Mouse (Mus musculus): Measurements from ENCODE around the gene Brca1. TPM values are rescaled to one million over a fixed set of nuclear protein-coding genes. Genes with fewer than 3 reads are reported as not detected.
"Not testable (repeated sequence)": the region's sequence is repeated elsewhere in the genome, so short reads cannot be mapped to it uniquely, and the experiment has no call there.

The Brca1 gene
- polyA plus RNA-seq, 1 experiment from 2014 or later = 6.6 TPM

GRCm38 (mm10) chr11:101460321-101460720 lies 91.4 kb downstream of the Brca1 start:
- Histone ChIP-seq H3K4me3 (no peak overlapping the region), H3K9me3 (replicated peaks) (no peaks in the 10 kb centered on the region), H3K27ac (no peak overlapping the region), H3K27me3 (no peaks in the 10 kb centered on the region), H3K9ac (no peak overlapping the region), H3K4me1 (replicated peaks) (peaks cover 29% of the 10 kb centered on the region), H3K4me2 (no peak overlapping the region), H3K36me3 (peaks cover 60% of the 10 kb centered on the region)
- no peak for ATAC-seq (replicated peaks; ENCODE audit: insufficient number of reproducible peaks, insufficient read depth, low FRiP score, low read depth)
- 79% methylated on average over 15 of the region's 15 CpGs for WGBS

- Histone ChIP-seq H3K9me3 (replicated peaks) (no peaks in the 10 kb centered on the region), H3K9ac (no peak overlapping the region), H3K27me3 (no peaks in the 10 kb centered on the region), H3K4me3 (no peak overlapping the region), H3K36me3 (peaks cover 60% of the 10 kb centered on the region), H3K4me2 (no peak overlapping the region), H3K27ac (no peak overlapping the region), H3K4me1 (replicated peaks) (peaks cover 26% of the 10 kb centered on the region)
- 43% methylated on average over 5 of the region's 6 CpGs for WGBS
- no peak for ATAC-seq (replicated peaks; ENCODE audit: insufficient number of reproducible peaks, insufficient read depth, low FRiP score, low read depth)
Observed at GRCm38 (mm10) chr11:101459716-101460115, 92.0 kb downstream of the Brca1 start.

GRCm38 (mm10) chr11:101458217-101458616 lies 93.5 kb downstream of the Brca1 start:
- no peaks in the 10 kb centered on the region for H3K27me3 ChIP-seq
- no peaks in the 10 kb centered on the region for H3K9me3 ChIP-seq (replicated peaks)
- H3K4me1 ChIP-seq (replicated peaks) = peaks cover 12% of the 10 kb centered on the region
- H3K4me3 ChIP-seq = no peak overlapping the region
- no peak overlapping the region for H3K9ac ChIP-seq
- peaks cover 60% of the 10 kb centered on the region for H3K36me3 ChIP-seq
- no peak for ATAC-seq (replicated peaks; ENCODE audit: insufficient number of reproducible peaks, insufficient read depth, low FRiP score, low read depth)
- no peak overlapping the region for H3K4me2 ChIP-seq
- H3K27ac ChIP-seq = no peak overlapping the region
- WGBS = 84% methylated on average over 12 of the region's 12 CpGs

GRCm38 (mm10) chr11:101457631-101458030 lies 94.1 kb downstream of the Brca1 start:
- Histone ChIP-seq H3K9me3 (replicated peaks) (no peaks in the 10 kb centered on the region), H3K36me3 (peaks cover 59% of the 10 kb centered on the region), H3K4me3 (no peak overlapping the region), H3K27me3 (no peaks in the 10 kb centered on the region), H3K4me1 (replicated peaks) (peaks cover 6% of the 10 kb centered on the region), H3K4me2 (no peak overlapping the region), H3K27ac (no peak overlapping the region), H3K9ac (no peak overlapping the region)
- WGBS = 86% methylated on average over 9 of the region's 9 CpGs
- no peak for ATAC-seq (replicated peaks; ENCODE audit: insufficient number of reproducible peaks, insufficient read depth, low FRiP score, low read depth)

- Histone ChIP-seq H3K27ac (no peak overlapping the region), H3K4me1 (replicated peaks) (peaks cover 3% of the 10 kb centered on the region; the same call in 1 of the 2 replicates), H3K4me3 (no peak overlapping the region), H3K4me2 (no peak overlapping the region), H3K9ac (no peak overlapping the region), H3K27me3 (no peaks in the 10 kb centered on the region), H3K9me3 (replicated peaks) (no peaks in the 10 kb centered on the region), H3K36me3 (peaks cover 40% of the 10 kb centered on the region)
- WGBS = 88% methylated on average over 7 of the region's 7 CpGs
- ATAC-seq (replicated peaks; ENCODE audit: insufficient number of reproducible peaks, insufficient read depth, low FRiP score, low read depth) = no peak
Observed at GRCm38 (mm10) chr11:101455627-101456026, 96.1 kb downstream of the Brca1 start.

- Histone ChIP-seq H3K27me3 (no peaks in the 10 kb centered on the region), H3K4me1 (replicated peaks) (peaks cover 4% of the 10 kb centered on the region; the same call in 1 of the 2 replicates), H3K36me3 (peaks cover 31% of the 10 kb centered on the region), H3K9ac (no peak overlapping the region), H3K9me3 (replicated peaks) (no peaks in the 10 kb centered on the region), H3K4me3 (no peak overlapping the region), H3K4me2 (no peak overlapping the region), H3K27ac (no peak overlapping the region)
- WGBS = 74% methylated on average over 6 of the region's 6 CpGs
- ATAC-seq (replicated peaks; ENCODE audit: insufficient number of reproducible peaks, insufficient read depth, low FRiP score, low read depth) = no peak
Observed at GRCm38 (mm10) chr11:101454702-101455101, 97.1 kb downstream of the Brca1 start.

- ATAC-seq (replicated peaks; ENCODE audit: insufficient number of reproducible peaks, insufficient read depth, low FRiP score, low read depth) = no peak
- no peaks in the 10 kb centered on the region for H3K27me3 ChIP-seq
- peaks cover 7% of the 10 kb centered on the region; the same call in 1 of the 2 replicates for H3K36me3 ChIP-seq
- no peak overlapping the region for H3K27ac ChIP-seq
- no peaks in the 10 kb centered on the region for H3K9me3 ChIP-seq (replicated peaks)
- no peak overlapping the region for H3K4me3 ChIP-seq
- H3K9ac ChIP-seq = no peak overlapping the region
- H3K4me1 ChIP-seq (replicated peaks) = peaks cover 14% of the 10 kb centered on the region
- H3K4me2 ChIP-seq = no peak overlapping the region
- 56% methylated on average over 10 of the region's 10 CpGs for WGBS
Observed at GRCm38 (mm10) chr11:101452093-101452774, 99.5 kb downstream of the Brca1 start.

- Histone ChIP-seq H3K4me1 (replicated peaks) (peaks cover 14% of the 10 kb centered on the region), H3K4me2 (no peak overlapping the region), H3K9ac (no peak overlapping the region), H3K36me3 (0 out of 2 replicates have a peak, but pooled peaks cover under 1% of the 10 kb centered on the region), H3K27ac (no peak overlapping the region), H3K27me3 (no peaks in the 10 kb centered on the region), H3K4me3 (no peak overlapping the region), H3K9me3 (replicated peaks) (no peaks in the 10 kb centered on the region)
- WGBS = 93% methylated on average over 10 of the region's 10 CpGs
- ATAC-seq (replicated peaks; ENCODE audit: insufficient number of reproducible peaks, insufficient read depth, low FRiP score, low read depth) = no peak
Observed at GRCm38 (mm10) chr11:101451536-101451935, 100.2 kb downstream of the Brca1 start.

GRCm38 (mm10) chr11:101450394-101450793 lies 101.4 kb downstream of the Brca1 start:
- H3K4me3 ChIP-seq = no peak overlapping the region
- no peaks in the 10 kb centered on the region for H3K9me3 ChIP-seq (replicated peaks)
- H3K36me3 ChIP-seq = peaks cover 2% of the 10 kb centered on the region; the same call in 1 of the 2 replicates
- H3K9ac ChIP-seq = no peak overlapping the region
- no peak for ATAC-seq (replicated peaks; ENCODE audit: insufficient number of reproducible peaks, insufficient read depth, low FRiP score, low read depth)
- H3K4me2 ChIP-seq = no peak overlapping the region
- no peaks in the 10 kb centered on the region for H3K27me3 ChIP-seq
- peaks cover 14% of the 10 kb centered on the region for H3K4me1 ChIP-seq (replicated peaks)
- H3K27ac ChIP-seq = no peak overlapping the region
- 72% methylated on average over 3 of the region's 3 CpGs for WGBS

GRCm38 (mm10) chr11:101449596-101449995 lies 102.2 kb downstream of the Brca1 start:
- H3K9me3 ChIP-seq (replicated peaks); H3K27me3 ChIP-seq; H3K36me3 ChIP-seq; H3K4me2 ChIP-seq; ATAC-seq (replicated peaks; ENCODE audit: insufficient number of reproducible peaks, insufficient read depth, low FRiP score, low read depth); H3K9ac ChIP-seq; H3K4me3 ChIP-seq; H3K27ac ChIP-seq: not testable (repeated sequence)
- peaks cover 17% of the 10 kb centered on the region for H3K4me1 ChIP-seq (replicated peaks)
- 83% methylated on average over 4 of the region's 4 CpGs for WGBS

- WGBS = 74% methylated on average over 4 of the region's 4 CpGs
- ATAC-seq (replicated peaks; ENCODE audit: insufficient number of reproducible peaks, insufficient read depth, low FRiP score, low read depth) = no peak
- H3K9me3 ChIP-seq (replicated peaks) = no peaks in the 10 kb centered on the region
Observed at GRCm38 (mm10) chr11:101448899-101449298, 102.9 kb downstream of the Brca1 start.

GRCm38 (mm10) chr11:101448274-101448746 lies 103.4 kb downstream of the Brca1 start, which contains the start of gene Ifi35:
Gene Ifi35 (plus strand): TSS chr11:101448407.
- peaks cover 29% of the 10 kb centered on the region for H3K4me1 ChIP-seq (replicated peaks)
- H3K4me2 ChIP-seq = peak within 1 kb of the TSS; percentile 64
- no peaks in the 10 kb centered on the region for H3K9me3 ChIP-seq (replicated peaks)
- peak within 1 kb of the TSS; percentile 55 for H3K9ac ChIP-seq
- H3K4me3 ChIP-seq = peak within 1 kb of the TSS; percentile 61
- ATAC-seq (replicated peaks; ENCODE audit: insufficient number of reproducible peaks, insufficient read depth, low FRiP score, low read depth) = peak; percentile 61
- WGBS = 15% methylated on average over 10 of the region's 10 CpGs
- H3K27me3 ChIP-seq = no peaks in the 10 kb centered on the region
- peaks cover 20% of the 10 kb centered on the region for H3K36me3 ChIP-seq
- H3K27ac ChIP-seq = peak within 1 kb of the TSS; percentile 82

More at GRCm38 (mm10) chr11:101448899-101449298, 102.9 kb downstream of the Brca1 start:
- Histone ChIP-seq H3K27me3 (no peaks in the 10 kb centered on the region), H3K4me1 (replicated peaks) (peaks cover 23% of the 10 kb centered on the region), H3K36me3 (peaks cover 16% of the 10 kb centered on the region), H3K4me2 (peak overlapping the region; percentile 64), H3K27ac (peak overlapping the region; percentile 82), H3K9ac (peak overlapping the region; percentile 55), H3K4me3 (peak overlapping the region; percentile 61)

All from heart, embryonic 15.5 days (tissue).